Mouse (Mus musculus): Measurements from ENCODE around the gene Enox1.

DNA sequence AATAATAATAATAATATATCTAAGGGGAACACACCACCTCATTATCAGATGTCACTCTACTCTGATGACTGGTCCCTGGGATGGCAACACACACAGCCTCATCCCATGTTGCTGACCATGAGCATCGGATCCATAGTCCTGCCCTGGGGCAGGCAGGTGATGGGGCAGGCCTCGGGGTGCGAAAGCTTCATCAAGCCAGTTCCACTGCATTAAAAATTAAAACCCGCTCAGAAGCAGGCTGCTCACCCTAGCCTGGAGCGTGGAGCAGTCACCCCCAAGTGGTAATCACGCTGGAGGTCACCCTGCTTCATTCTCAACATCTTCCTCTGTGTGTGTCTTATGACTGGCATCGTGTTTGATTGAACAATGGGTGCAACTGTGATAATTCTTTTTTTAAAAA, 321.6 kb downstream of the Enox1 start:
- no peak for TF ChIP-seq CTCF (IDR thresholded peaks at IDR 0.05)
- TF ChIP-seq POLR2A (IDR thresholded peaks at IDR 0.05; ENCODE audit: insufficient read depth, low read depth, low read length): no peak
- TF ChIP-seq EP300 (IDR thresholded peaks at IDR 0.05; ENCODE audit: insufficient read depth, low read depth, low read length): no peak
